Mouse (Mus musculus): ENCODE measurements around the gene Rxfp1. TPM values are rescaled to one million over a fixed set of nuclear protein-coding genes. Genes with fewer than 3 reads are reported as not detected.

The Rxfp1 gene
- polyA plus RNA-seq, 1 experiment from 2014 or later, result not detected

GRCm38 (mm10) chr3:79629416-79629730 lies 108.3 kb downstream of the Rxfp1 start, which contains the start of gene Etfdh:
TSS of gene Etfdh (minus strand) at chr3:79629500.
- Histone ChIP-seq H3K9me3 (ENCODE audit: control insufficient read depth, low read length) (no peaks in the 10 kb centered on the region), H3K4me1 (ENCODE audit: control insufficient read depth, insufficient read depth, low read length) (peaks cover 10% of the 10 kb centered on the region), H3K4me2 (peak within 1 kb of the TSS; percentile 81), H3K27me3 (ENCODE audit: control insufficient read depth, insufficient read depth, low read length) (no peaks in the 10 kb centered on the region), H3K27ac (ENCODE audit: low read depth, low read length) (peak within 1 kb of the TSS; percentile 65; the same call in 1 of the 2 replicates), H3K4me3 (ENCODE audit: low read depth, low read length) (peak within 1 kb of the TSS; percentile 69), H3K36me3 (ENCODE audit: control insufficient read depth, insufficient read depth, low read length) (peaks cover 16% of the 10 kb centered on the region), H3K9ac (ENCODE audit: low read length) (peak within 1 kb of the TSS; percentile 82)
- ATAC-seq (ENCODE audit: low FRiP score) (peak; percentile 53), DNase-seq (ENCODE audit: low spot score, missing footprints) (peak; percentile 96)
- 2% methylated on average over 11 of the region's 11 CpGs for WGBS

GRCm38 (mm10) chr3:79628561-79629415 lies 108.9 kb downstream of the Rxfp1 start, which contains the start of gene 4930579G24Rik:
TSS of gene 4930579G24Rik (plus strand) at chr3:79629079.
- Histone ChIP-seq H3K36me3 (ENCODE audit: control insufficient read depth, insufficient read depth, low read length) (peaks cover 16% of the 10 kb centered on the region), H3K4me3 (ENCODE audit: low read depth, low read length) (peak within 1 kb of the TSS; percentile 69), H3K27ac (ENCODE audit: low read depth, low read length) (peak within 1 kb of the TSS; percentile 65; the same call in 1 of the 2 replicates), H3K27me3 (ENCODE audit: control insufficient read depth, insufficient read depth, low read length) (no peaks in the 10 kb centered on the region), H3K4me1 (ENCODE audit: control insufficient read depth, insufficient read depth, low read length) (peaks cover 10% of the 10 kb centered on the region), H3K9ac (ENCODE audit: low read length) (peak within 1 kb of the TSS; percentile 82), H3K9me3 (ENCODE audit: control insufficient read depth, low read length) (no peaks in the 10 kb centered on the region), H3K4me2 (peak within 1 kb of the TSS; percentile 81)
- ATAC-seq (ENCODE audit: low FRiP score), result peak; percentile 99
- peak; percentile 99 for DNase-seq (ENCODE audit: low spot score, missing footprints)
- under 1% methylated on average over 60 of the region's 60 CpGs for WGBS

- WGBS, result 0% methylated on average over 9 of the region's 9 CpGs
- peaks cover 10% of the 10 kb centered on the region for H3K4me1 ChIP-seq (ENCODE audit: control insufficient read depth, insufficient read depth, low read length)
- no peaks in the 10 kb centered on the region for H3K27me3 ChIP-seq (ENCODE audit: control insufficient read depth, insufficient read depth, low read length)
- peak overlapping the region; percentile 65; the same call in 1 of the 2 replicates for H3K27ac ChIP-seq (ENCODE audit: low read depth, low read length)
- H3K36me3 ChIP-seq (ENCODE audit: control insufficient read depth, insufficient read depth, low read length), result peaks cover 12% of the 10 kb centered on the region
- H3K9me3 ChIP-seq (ENCODE audit: control insufficient read depth, low read length), result no peaks in the 10 kb centered on the region
- H3K4me3 ChIP-seq (ENCODE audit: low read depth, low read length), result peak overlapping the region; percentile 69
- H3K4me2 ChIP-seq, result peak overlapping the region; percentile 81
- peak overlapping the region; percentile 69 for H3K9ac ChIP-seq (ENCODE audit: low read length)
- no peak for ATAC-seq (ENCODE audit: low FRiP score)
- DNase-seq (ENCODE audit: low spot score, missing footprints), result no peak
Measured at GRCm38 (mm10) chr3:79628182-79628560, 109.5 kb downstream of the Rxfp1 start.

GRCm38 (mm10) chr3:79627484-79628181 lies 110.0 kb downstream of the Rxfp1 start:
- Histone ChIP-seq H3K9ac (ENCODE audit: low read length) (peak overlapping the region; percentile 69), H3K4me3 (ENCODE audit: low read depth, low read length) (peak overlapping the region; percentile 69), H3K27ac (ENCODE audit: low read depth, low read length) (no peak overlapping the region; the same call in 1 of the 2 replicates), H3K36me3 (ENCODE audit: control insufficient read depth, insufficient read depth, low read length) (peaks cover 10% of the 10 kb centered on the region; the same call in 1 of the 2 replicates), H3K4me1 (ENCODE audit: control insufficient read depth, insufficient read depth, low read length) (peaks cover 10% of the 10 kb centered on the region), H3K9me3 (ENCODE audit: control insufficient read depth, low read length) (no peaks in the 10 kb centered on the region), H3K4me2 (peak overlapping the region; percentile 81), H3K27me3 (ENCODE audit: control insufficient read depth, insufficient read depth, low read length) (no peaks in the 10 kb centered on the region)
- WGBS, result 41% methylated on average over 10 of the region's 10 CpGs
- no peak for ATAC-seq (ENCODE audit: low FRiP score)
- peak; percentile 86 for DNase-seq (ENCODE audit: low spot score, missing footprints)

GRCm38 (mm10) chr3:79609886-79610285 lies 127.8 kb downstream of the Rxfp1 start:
- Histone ChIP-seq H3K36me3 (ENCODE audit: control insufficient read depth, insufficient read depth, low read length) (peaks cover 15% of the 10 kb centered on the region), H3K9me3 (ENCODE audit: control insufficient read depth, low read length) (no peaks in the 10 kb centered on the region), H3K4me2 (no peak overlapping the region), H3K4me3 (ENCODE audit: low read depth, low read length) (no peak overlapping the region), H3K9ac (ENCODE audit: low read length) (no peak overlapping the region), H3K4me1 (ENCODE audit: control insufficient read depth, insufficient read depth, low read length) (no peaks in the 10 kb centered on the region), H3K27me3 (ENCODE audit: control insufficient read depth, insufficient read depth, low read length) (no peaks in the 10 kb centered on the region), H3K27ac (ENCODE audit: low read depth, low read length) (no peak overlapping the region)
- 97% methylated on average over 2 of the region's 2 CpGs for WGBS
- DNase-seq (ENCODE audit: low spot score, missing footprints), result no peak
- ATAC-seq (ENCODE audit: low FRiP score), result no peak

GRCm38 (mm10) chr3:79595468-79595867 lies 142.2 kb downstream of the Rxfp1 start:
- H3K27ac ChIP-seq (ENCODE audit: low read depth, low read length), result no peak overlapping the region
- ATAC-seq (ENCODE audit: low FRiP score) (no peak), DNase-seq (ENCODE audit: low spot score, missing footprints) (no peak)
- no peak overlapping the region for H3K4me3 ChIP-seq (ENCODE audit: low read depth, low read length)
- peaks cover 17% of the 10 kb centered on the region for H3K36me3 ChIP-seq (ENCODE audit: control insufficient read depth, insufficient read depth, low read length)
- no peaks in the 10 kb centered on the region for H3K9me3 ChIP-seq (ENCODE audit: control insufficient read depth, low read length)
- no peak overlapping the region for H3K4me2 ChIP-seq
- no peaks in the 10 kb centered on the region for H3K27me3 ChIP-seq (ENCODE audit: control insufficient read depth, insufficient read depth, low read length)
- H3K4me1 ChIP-seq (ENCODE audit: control insufficient read depth, insufficient read depth, low read length), result peaks cover 6% of the 10 kb centered on the region
- WGBS, result 97% methylated on average over 7 of the region's 7 CpGs
- H3K9ac ChIP-seq (ENCODE audit: low read length), result no peak overlapping the region

- ATAC-seq (ENCODE audit: low FRiP score), result peak; percentile 34; the same call in 1 of the 2 replicates
- Histone ChIP-seq H3K9ac (ENCODE audit: low read length) (peak overlapping the region; percentile 83), H3K4me3 (ENCODE audit: low read depth, low read length) (peak overlapping the region; percentile 83), H3K27ac (ENCODE audit: low read depth, low read length) (peak overlapping the region; percentile 59), H3K9me3 (ENCODE audit: control insufficient read depth, low read length) (no peaks in the 10 kb centered on the region), H3K36me3 (ENCODE audit: control insufficient read depth, insufficient read depth, low read length) (peaks cover 3% of the 10 kb centered on the region; the same call in 1 of the 2 replicates), H3K27me3 (ENCODE audit: control insufficient read depth, insufficient read depth, low read length) (no peaks in the 10 kb centered on the region), H3K4me2 (peak overlapping the region; percentile 57), H3K4me1 (ENCODE audit: control insufficient read depth, insufficient read depth, low read length) (peaks cover 6% of the 10 kb centered on the region)
- DNase-seq (ENCODE audit: low spot score, missing footprints), result peak; percentile 89
- WGBS, result 5% methylated on average over 15 of the region's 15 CpGs
Measured at GRCm38 (mm10) chr3:79591793-79592471, 145.7 kb downstream of the Rxfp1 start.
